In genomic region chr7:16785541-16786083, GRCm38 (mm10) we compare ENCODE assay signal across 21 mouse cellular contexts. TPM values are rescaled to one million over a fixed set of nuclear protein-coding genes. Genes with fewer than 3 reads are reported as not detected.
DNase-seq lines count a peak whose midpoint lies in the region; ATAC-seq and TF ChIP-seq lines count a peak whose summit lies in the region.
"Had no signal": no experiment of that assay in that cellular context is flagged by ENCODE, and none has a peak within 500 bp of the region (broad histone marks: within the 10 kb centered on the region; RNA-seq: fewer than 3 reads in every experiment).

No protein-coding gene starts in this region.

- H3K4me3 ChIP-seq in gastrocnemius, adult 2 months, result peak overlapping the region; percentile 50
- peak overlapping the region; percentile 50 for H3K4me3 ChIP-seq in megakaryocyte, embryonic 14.5 days (replicated peaks)
- peak overlapping the region; percentile 29 to 87 for H3K4me3 ChIP-seq in liver, embryonic 14.5 days (ENCODE audit: insufficient read depth in 1 of 2, low read depth in 2 of 2, low read length in 2 of 2)
- no peak overlapping the region for H3K4me3 ChIP-seq in intestine, postnatal 0 days (ENCODE audit: low read depth, low read length)
- H3K4me3 ChIP-seq in forebrain, embryonic 11.5 days (ENCODE audit: low read depth, low read length), result no peak overlapping the region
- H3K4me3 ChIP-seq: hindbrain, embryonic 10.5 days; limb, embryonic 15.5 days had no signal

- 72% methylated on average over 8 of the region's 8 CpGs for WGBS in liver, embryonic 14.5 days (ENCODE audit: insufficient replicate concordance)
- 72% methylated on average over 8 of the region's 8 CpGs for WGBS in intestine, postnatal 0 days
- WGBS in forebrain, embryonic 11.5 days, result 93% methylated on average over 8 of the region's 8 CpGs

- DNase-seq in gastrocnemius, adult 2 months, result no peak
- no peak for DNase-seq in gastrocnemius, adult 8-10 months (ENCODE audit: low spot score in 2 of 2)
- no peak for DNase-seq in liver, embryonic 14.5 days (ENCODE audit: low read depth in 3 of 3, low spot score in 3 of 3)
- no peak for DNase-seq in forebrain, embryonic 11.5 days (ENCODE audit: low spot score)
- DNase-seq in adrenal gland, adult 18-20 months (ENCODE audit: low spot score in 2 of 2), result no peak
- DNase-seq: adrenal gland, postnatal 10 days; cerebellum, adult 8-10 months; gastrocnemius, postnatal 25 days; kidney, postnatal 4 days; thymus, adult 2 months had no signal

- peak overlapping the region; percentile 98 for H3K9ac ChIP-seq in liver, embryonic 14.5 days (replicated peaks)
- H3K9ac ChIP-seq in intestine, postnatal 0 days (ENCODE audit: low read depth, low read length), result no peak overlapping the region
- H3K9ac ChIP-seq in forebrain, embryonic 11.5 days (ENCODE audit: low read length), result no peak overlapping the region
- H3K9ac ChIP-seq: limb, embryonic 15.5 days had no signal

- no peak for TF ChIP-seq CTCF in gastrocnemius, adult 2 months (IDR thresholded peaks at IDR 0.05)
- TF ChIP-seq CTCF in liver, embryonic 14.5 days (IDR thresholded peaks at IDR 0.05; ENCODE audit: low read depth), result no peak
- TF ChIP-seq CTCF in intestine, postnatal 0 days (IDR thresholded peaks at IDR 0.05; ENCODE audit: low read depth), result no peak

- no peaks in the 10 kb centered on the region for H3K9me3 ChIP-seq in megakaryocyte, embryonic 14.5 days
- H3K9me3 ChIP-seq in liver, embryonic 14.5 days (ENCODE audit: control insufficient read depth, low read length), result no peaks in the 10 kb centered on the region
- H3K9me3 ChIP-seq in intestine, postnatal 0 days (ENCODE audit: control insufficient read depth), result no peaks in the 10 kb centered on the region
- no peaks in the 10 kb centered on the region for H3K9me3 ChIP-seq in forebrain, embryonic 11.5 days (ENCODE audit: control insufficient read depth, low read length)
- H3K9me3 ChIP-seq: hindbrain, embryonic 10.5 days; limb, embryonic 15.5 days had no signal

- H3K27me3 ChIP-seq in megakaryocyte, embryonic 14.5 days (replicated peaks), result no peaks in the 10 kb centered on the region
- H3K27me3 ChIP-seq in liver, embryonic 14.5 days (ENCODE audit: control insufficient read depth, insufficient read depth, low read length), result no peaks in the 10 kb centered on the region
- H3K27me3 ChIP-seq in intestine, postnatal 0 days (replicated peaks; ENCODE audit: control insufficient read depth, insufficient read depth, low read length), result no peaks in the 10 kb centered on the region
- no peaks in the 10 kb centered on the region for H3K27me3 ChIP-seq in forebrain, embryonic 11.5 days (ENCODE audit: control insufficient read depth, insufficient read depth, low read length)
- H3K27me3 ChIP-seq: limb, embryonic 15.5 days had no signal

- H3K27ac ChIP-seq in gastrocnemius, adult 2 months, result no peak overlapping the region
- H3K27ac ChIP-seq in liver, embryonic 14.5 days, result peak overlapping the region; percentile 48
- no peak overlapping the region for H3K27ac ChIP-seq in intestine, postnatal 0 days (ENCODE audit: low read depth, low read length)
- no peak overlapping the region for H3K27ac ChIP-seq in forebrain, embryonic 11.5 days (ENCODE audit: low read depth, low read length)
- H3K27ac ChIP-seq: hindbrain, embryonic 10.5 days; hindbrain, postnatal 0 days; limb, embryonic 15.5 days; macrophage had no signal

- H3K36me3 ChIP-seq in megakaryocyte, embryonic 14.5 days (replicated peaks; ENCODE audit: low read length), result peaks cover 56% of the 10 kb centered on the region
- H3K36me3 ChIP-seq in liver, embryonic 14.5 days (replicated peaks; ENCODE audit: control insufficient read depth, insufficient read depth, low read depth), result peaks cover 66% of the 10 kb centered on the region
- H3K36me3 ChIP-seq in intestine, postnatal 0 days (ENCODE audit: control insufficient read depth, insufficient read depth), result peaks cover 16% of the 10 kb centered on the region; the same call in 1 of the 2 replicates
- no peaks in the 10 kb centered on the region for H3K36me3 ChIP-seq in forebrain, embryonic 11.5 days (ENCODE audit: control insufficient read depth, insufficient read depth, low read length)

- H3K4me2 ChIP-seq in liver, embryonic 14.5 days (ENCODE audit: low read depth), result peak overlapping the region; percentile 86
- H3K4me2 ChIP-seq in intestine, postnatal 0 days (replicated peaks; ENCODE audit: low read depth), result no peak overlapping the region
- no peak overlapping the region for H3K4me2 ChIP-seq in forebrain, embryonic 11.5 days (ENCODE audit: low read depth, low read length, severe bottlenecking)
- H3K4me2 ChIP-seq: limb, embryonic 15.5 days; midbrain, embryonic 11.5 days had no signal

- no peak for ATAC-seq in megakaryocyte, adult 5-6 weeks (ENCODE audit: poor library complexity, severe bottlenecking)
- no peak for ATAC-seq in liver, embryonic 14.5 days (ENCODE audit: insufficient read depth)
- ATAC-seq in intestine, postnatal 0 days, result no peak
- no peak for ATAC-seq in forebrain, embryonic 11.5 days (replicated peaks; ENCODE audit: low FRiP score)
- ATAC-seq: activated CD4-positive, CD25-positive, alpha-beta regulatory T cell, adult 4 months; forebrain, embryonic 16.5 days; hindbrain, postnatal 0 days; intestine, embryonic 16.5 days had no signal

- no peak for TF ChIP-seq EP300 in liver, embryonic 14.5 days (IDR thresholded peaks at IDR 0.05; ENCODE audit: low read depth)

- peaks cover 57% of the 10 kb centered on the region for H3K4me1 ChIP-seq in megakaryocyte, embryonic 14.5 days
- H3K4me1 ChIP-seq in liver, embryonic 14.5 days (replicated peaks; ENCODE audit: control insufficient read depth in 2 of 2, insufficient read depth in 2 of 2, low read length in 1 of 2), result peaks cover 21 to 22% of the 10 kb centered on the region in 2 experiments
- peaks cover 8% of the 10 kb centered on the region for H3K4me1 ChIP-seq in intestine, postnatal 0 days (replicated peaks; ENCODE audit: control insufficient read depth, insufficient read depth, low read length)
- peaks cover 17% of the 10 kb centered on the region for H3K4me1 ChIP-seq in forebrain, embryonic 11.5 days (replicated peaks; ENCODE audit: control insufficient read depth, insufficient read depth, low read length)

- intact Hi-C loops in gastrocnemius, adult 2 months (cut with DNase I), result no loop called here

RNA-seq across cellular contexts. Expression of gene Slc1a5, which starts 4.5 kb away (rescaled TPM):
- 10 to 100 TPM; 11.0 to 14.6 TPM for total RNA-seq in gastrocnemius, adult 2 months (2021)
- 10 to 100 TPM in 3 of 4 experiments, 1 to 10 TPM in 1; 8.7 to 30.2 (median 14.9) TPM for total RNA-seq in gastrocnemius, adult 8-10 months (2022)
- polyA plus RNA-seq in megakaryocyte, embryonic 14.5 days (2012; ENCODE audit: insufficient read depth, low replicate concordance), result 35.2 and 52.2 TPM in 2 replicates
- 48.1 and 55.7 TPM in 2 replicates for total RNA-seq in megakaryocyte, adult 5-6 weeks (2015)
- total RNA-seq in megakaryocyte, adult 5-6 weeks (2017), result 27.8 and 28.4 TPM in 2 replicates
- 157 and 160 TPM in 2 replicates for polyA plus RNA-seq in liver, embryonic 14.5 days (2012; rRNA removed)
- 61.7 and 67.3 TPM in 2 replicates for polyA plus RNA-seq in liver, embryonic 14.5 days (2014; fragmentation: Nextera tagmentation; extraction: Ambion mirVana)
- polyA plus RNA-seq in intestine, postnatal 0 days (2015; fragmentation: Nextera tagmentation; extraction: Ambion mirVana), result 19.8 and 22.8 TPM in 2 replicates
- 33.9 and 34.1 TPM in 2 replicates for polyA plus RNA-seq in forebrain, embryonic 11.5 days (2014; fragmentation: Nextera tagmentation; extraction: Ambion mirVana)
- 100 to 1,000 TPM in 1 of 2 experiments, 10 to 100 TPM in 1; 89.3 to 253 TPM for total RNA-seq in adrenal gland, adult 18-20 months (2021)

RNA-seq across cellular contexts. Expression of gene Strn4, which starts 30.1 kb away (rescaled TPM):
- 10 to 100 TPM; 16.2 to 16.6 TPM for total RNA-seq in gastrocnemius, adult 2 months (2021)
- 10 to 100 TPM; 11.0 to 15.6 (median 14.0) TPM for total RNA-seq in gastrocnemius, adult 8-10 months (2022)
- 83.0 and 118 TPM in 2 replicates for polyA plus RNA-seq in megakaryocyte, embryonic 14.5 days (2012; ENCODE audit: insufficient read depth, low replicate concordance)
- 25.7 and 27.6 TPM in 2 replicates for total RNA-seq in megakaryocyte, adult 5-6 weeks (2015)
- total RNA-seq in megakaryocyte, adult 5-6 weeks (2017), result 45.9 and 50.0 TPM in 2 replicates
- polyA plus RNA-seq in liver, embryonic 14.5 days (2012; rRNA removed), result 41.3 and 43.0 TPM in 2 replicates
- 27.2 and 32.2 TPM in 2 replicates for polyA plus RNA-seq in liver, embryonic 14.5 days (2014; fragmentation: Nextera tagmentation; extraction: Ambion mirVana)
- 33.7 and 35.8 TPM in 2 replicates for polyA plus RNA-seq in intestine, postnatal 0 days (2015; fragmentation: Nextera tagmentation; extraction: Ambion mirVana)
- polyA plus RNA-seq in forebrain, embryonic 11.5 days (2014; fragmentation: Nextera tagmentation; extraction: Ambion mirVana), result 137 and 166 TPM in 2 replicates
- 10 to 100 TPM; 67.7 to 69.3 TPM for total RNA-seq in adrenal gland, adult 18-20 months (2021)

RNA-seq across cellular contexts. Expression of gene Fkrp, which starts 30.9 kb away (rescaled TPM):
- total RNA-seq in gastrocnemius, adult 2 months (2021), result 10 to 100 TPM; 51.2 to 58.3 TPM
- total RNA-seq in gastrocnemius, adult 8-10 months (2022), result 10 to 100 TPM; 55.5 to 67.9 (median 62.9) TPM
- 14.8 and 21.1 TPM in 2 replicates for polyA plus RNA-seq in megakaryocyte, embryonic 14.5 days (2012; ENCODE audit: insufficient read depth, low replicate concordance)
- 8.1 and 12.4 TPM in 2 replicates for total RNA-seq in megakaryocyte, adult 5-6 weeks (2015)
- 8.1 and 10.6 TPM in 2 replicates for total RNA-seq in megakaryocyte, adult 5-6 weeks (2017)
- polyA plus RNA-seq in liver, embryonic 14.5 days (2012; rRNA removed), result 5.6 and 6.6 TPM in 2 replicates
- polyA plus RNA-seq in liver, embryonic 14.5 days (2014; fragmentation: Nextera tagmentation; extraction: Ambion mirVana), result 7.2 and 8.9 TPM in 2 replicates
- polyA plus RNA-seq in intestine, postnatal 0 days (2015; fragmentation: Nextera tagmentation; extraction: Ambion mirVana), result 12.3 and 12.7 TPM in 2 replicates
- polyA plus RNA-seq in forebrain, embryonic 11.5 days (2014; fragmentation: Nextera tagmentation; extraction: Ambion mirVana), result 27.1 and 29.0 TPM in 2 replicates
- total RNA-seq in adrenal gland, adult 18-20 months (2021), result 10 to 100 TPM; 23.7 to 25.2 TPM

RNA-seq across cellular contexts. Expression of gene Ap2s1, which starts 47.4 kb away (rescaled TPM):
- 10 to 100 TPM; 49.6 to 56.4 TPM for total RNA-seq in gastrocnemius, adult 2 months (2021)
- 10 to 100 TPM; 37.0 to 54.4 (median 47.1) TPM for total RNA-seq in gastrocnemius, adult 8-10 months (2022)
- polyA plus RNA-seq in megakaryocyte, embryonic 14.5 days (2012; ENCODE audit: insufficient read depth, low replicate concordance), result 1,190 and 1,969 TPM in 2 replicates
- 205 and 210 TPM in 2 replicates for total RNA-seq in megakaryocyte, adult 5-6 weeks (2015)
- total RNA-seq in megakaryocyte, adult 5-6 weeks (2017), result 81.5 and 95.7 TPM in 2 replicates
- polyA plus RNA-seq in liver, embryonic 14.5 days (2012; rRNA removed), result 165 and 175 TPM in 2 replicates
- polyA plus RNA-seq in liver, embryonic 14.5 days (2014; fragmentation: Nextera tagmentation; extraction: Ambion mirVana), result 176 and 198 TPM in 2 replicates
- polyA plus RNA-seq in intestine, postnatal 0 days (2015; fragmentation: Nextera tagmentation; extraction: Ambion mirVana), result 316 and 329 TPM in 2 replicates
- 270 and 272 TPM in 2 replicates for polyA plus RNA-seq in forebrain, embryonic 11.5 days (2014; fragmentation: Nextera tagmentation; extraction: Ambion mirVana)
- 100 to 1,000 TPM; 120 to 146 TPM for total RNA-seq in adrenal gland, adult 18-20 months (2021)

RNA-seq across cellular contexts. Expression of gene Prkd2, which starts 57.1 kb away (rescaled TPM):
- 1 to 10 TPM; 3.9 to 8.2 TPM for total RNA-seq in gastrocnemius, adult 2 months (2021)
- 1 to 10 TPM; 2.5 to 4.1 (median 3.4) TPM for total RNA-seq in gastrocnemius, adult 8-10 months (2022)
- polyA plus RNA-seq in megakaryocyte, embryonic 14.5 days (2012; ENCODE audit: insufficient read depth, low replicate concordance), result 54.4 and 70.1 TPM in 2 replicates
- 8.8 and 14.0 TPM in 2 replicates for total RNA-seq in megakaryocyte, adult 5-6 weeks (2015)
- total RNA-seq in megakaryocyte, adult 5-6 weeks (2017), result 9.4 and 10.1 TPM in 2 replicates
- polyA plus RNA-seq in liver, embryonic 14.5 days (2012; rRNA removed), result 2.5 and 3.2 TPM in 2 replicates
- 1.8 and 2.2 TPM in 2 replicates for polyA plus RNA-seq in liver, embryonic 14.5 days (2014; fragmentation: Nextera tagmentation; extraction: Ambion mirVana)
- polyA plus RNA-seq in intestine, postnatal 0 days (2015; fragmentation: Nextera tagmentation; extraction: Ambion mirVana), result 9.2 and 11.2 TPM in 2 replicates
- 11.0 and 11.6 TPM in 2 replicates for polyA plus RNA-seq in forebrain, embryonic 11.5 days (2014; fragmentation: Nextera tagmentation; extraction: Ambion mirVana)
- 10 to 100 TPM; 13.9 to 23.3 TPM for total RNA-seq in adrenal gland, adult 18-20 months (2021)

Comparison
In these comparisons a context has a peak if more than half of its experiments do, and no peak if none do; other contexts are left out.
1. H3K4me3 ChIP-seq: peak in gastrocnemius, adult 2 months (single experiment), megakaryocyte, embryonic 14.5 days (single experiment) and liver, embryonic 14.5 days (2 of 2); none in intestine, postnatal 0 days (single experiment) and forebrain, embryonic 11.5 days (single experiment).